Mouse (Mus musculus) liver, embryonic 14.5 days (tissue): ENCODE measurements around the gene Unc80. TPM values are rescaled to one million over a fixed set of nuclear protein-coding genes. Genes with fewer than 3 reads are reported as not detected.

Experiments
- ATAC-seq: fragments of 200-750 bp; cut with Nextera tagmentation; 2 replicates; pipeline ENCODE4 v1.8.0; 2017; ENCODE audit warnings: moderate number of reproducible peaks, mild to moderate bottlenecking, moderate library complexity; ENCODE audit not compliant: insufficient read depth
- DNase-seq, 3 experiments: peaks; one replicate each; pipeline ENCODE4 v3.0.0-alpha.2; 2012 to 2013; ENCODE audit warnings: low read depth in 3 of 3, low spot score in 3 of 3
- H3K27ac ChIP-seq: fragments of 300-500 bp; sonication (generic); 2 replicates; pipeline ENCODE4 v1.5.1; 2014; ENCODE audit warnings: moderate library complexity, mild to moderate bottlenecking, control low read depth, inconsistent platforms
- H3K27me3 ChIP-seq: fragments of 300-500 bp; sonication (generic); 2 replicates; pipeline ENCODE4 v1.6.1; 2014; ENCODE audit warnings: mild to moderate bottlenecking, low read length, moderate library complexity; ENCODE audit not compliant: control insufficient read depth, insufficient read depth
- H3K36me3 ChIP-seq: fragments of 300-500 bp; sonication (generic); replicated peaks from 2 replicates; pipeline ENCODE4 v1.6.1; 2014; ENCODE audit warnings: low read depth; ENCODE audit not compliant: control insufficient read depth, insufficient read depth
- H3K4me1 ChIP-seq, 2 experiments: fragments of 200-500 bp in 1 of 2; fragments of 300-500 bp in 1 of 2; sonication (generic) in 1 of 2; replicated peaks; 2 replicates each; pipeline ENCODE4 v1.6.1; 2012 to 2014; ENCODE audit warnings: antibody characterized with exemption in 1 of 2, inconsistent platforms in 1 of 2, low read length in 1 of 2; ENCODE audit not compliant: control insufficient read depth in 2 of 2, insufficient read depth in 2 of 2
- H3K4me2 ChIP-seq: fragments of 300-500 bp; sonication (generic); 2 replicates; pipeline ENCODE4 v1.6.1; 2014; ENCODE audit warnings: low read depth, mild to moderate bottlenecking, control low read depth, moderate library complexity
- H3K4me3 ChIP-seq, 2 experiments: fragments of 200-500 bp in 1 of 2; fragments of 300-500 bp in 1 of 2; sonication (generic) in 1 of 2; 2 replicates each; pipeline ENCODE4 v1.5.1; 2012 to 2014; ENCODE audit warnings: low read depth in 2 of 2, low read length in 2 of 2, mild to moderate bottlenecking in 2 of 2, control low read depth in 1 of 2, inconsistent platforms in 1 of 2, moderate library complexity in 1 of 2; ENCODE audit not compliant: insufficient read depth in 1 of 2
- H3K9ac ChIP-seq: fragments of 300-500 bp; sonication (generic); replicated peaks from 2 replicates; pipeline ENCODE4 v1.6.1; 2014; ENCODE audit warnings: mild to moderate bottlenecking, control low read depth, moderate library complexity
- H3K9me3 ChIP-seq: fragments of 300-500 bp; sonication (generic); 2 replicates; pipeline ENCODE4 v1.6.1; 2016; ENCODE audit warnings: low read length, mixed read lengths; ENCODE audit not compliant: control insufficient read depth
- CTCF ChIP-seq: IDR thresholded peaks from 2 replicates; pipeline ENCODE4 v1.5.1; 2016; ENCODE audit warnings: antibody characterized with exemption, low read depth, control low read depth
- EP300 ChIP-seq: IDR thresholded peaks from 2 replicates; pipeline ENCODE4 v1.6.1; 2016; ENCODE audit warnings: antibody characterized with exemption, low read depth
- WGBS: fragments of 180-500 bp; shearing (Covaris S2); extraction: QIAGEN DNeasy Blood & Tissue Kit; methylation state at CpG from one replicate; pipeline ENCODE4 v1.1.7; 2014; ENCODE audit not compliant: insufficient replicate concordance; 5-methylcytosine and 5-hydroxymethylcytosine counted together
- polyA plus RNA-seq, 2 experiments: library from polyadenylated mRNA; depleted of rRNA in 1 of 2; stranded (reverse) in 1 of 2; unstranded in 1 of 2; fragments of >200 nt; fragmentation: Nextera tagmentation in 1 of 2; extraction: Ambion mirVana in 1 of 2; gene quantifications; 2 replicates each; pipeline versions ENCODE4 v1.2.1 to v1.2.3; 2012 to 2014

Unc80 gene
- polyA plus RNA-seq, 2 experiments, result 0.01 TPM; not detected in 1

- Histone ChIP-seq H3K9me3 (no peaks in the 10 kb centered on the region), H3K4me3 (no peak overlapping the region), H3K27me3 (no peaks in the 10 kb centered on the region), H3K4me2 (no peak overlapping the region), H3K4me1 (no peaks in the 10 kb centered on the region), H3K27ac (no peak overlapping the region), H3K9ac (no peak overlapping the region), H3K36me3 (no peaks in the 10 kb centered on the region)
- ATAC-seq (no peak), DNase-seq (no peak)
- no peak for TF ChIP-seq EP300
- no peak for TF ChIP-seq CTCF
These were observed 129.1 kb downstream of the Unc80 start for GRCm38 (mm10) chr1:66597163-66597788.

GRCm38 (mm10) chr1:66608304-66608703 lies 140.1 kb downstream of the Unc80 start:
- H3K4me1 ChIP-seq, result no peaks in the 10 kb centered on the region
- WGBS, result 52% methylated on average over 4 of the region's 4 CpGs
- H3K4me3 ChIP-seq, result no peak overlapping the region
- no peak overlapping the region for H3K27ac ChIP-seq
- no peaks in the 10 kb centered on the region for H3K36me3 ChIP-seq
- ATAC-seq (no peak), DNase-seq (no peak)
- TF ChIP-seq CTCF, result no peak
- H3K9ac ChIP-seq, result no peak overlapping the region
- H3K27me3 ChIP-seq, result no peaks in the 10 kb centered on the region
- H3K4me2 ChIP-seq, result no peak overlapping the region
- no peaks in the 10 kb centered on the region for H3K9me3 ChIP-seq

DNA sequence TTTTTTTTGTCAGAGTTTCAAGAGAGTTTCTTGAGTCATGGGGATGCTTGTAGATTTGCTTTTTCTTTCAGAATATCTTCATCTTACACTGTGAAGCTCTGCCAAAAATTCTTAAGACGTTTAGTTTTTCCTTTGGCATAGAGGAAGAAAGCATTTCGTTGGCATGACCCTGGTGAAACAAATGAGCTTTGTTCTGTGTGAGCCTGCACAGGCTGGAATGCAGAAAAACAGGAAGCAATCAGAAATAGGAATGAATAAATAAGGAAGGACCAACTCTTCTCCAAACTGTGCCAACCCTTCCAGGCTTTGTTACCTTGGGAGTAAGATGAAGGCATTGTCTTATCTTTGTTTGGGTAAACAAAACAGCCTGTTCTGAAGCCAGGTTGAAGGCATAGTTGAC lies 149.0 kb downstream of the Unc80 start:
- DNase-seq (no peak), ATAC-seq (no peak)
- Histone ChIP-seq H3K9ac (no peak overlapping the region), H3K27ac (no peak overlapping the region), H3K4me1 (no peaks in the 10 kb centered on the region), H3K9me3 (no peaks in the 10 kb centered on the region), H3K4me2 (no peak overlapping the region), H3K4me3 (no peak overlapping the region), H3K27me3 (no peaks in the 10 kb centered on the region), H3K36me3 (no peaks in the 10 kb centered on the region)
- TF ChIP-seq EP300, result no peak
- no peak for TF ChIP-seq CTCF
- WGBS, result 16% methylated on average over 2 of the region's 2 CpGs

DNA sequence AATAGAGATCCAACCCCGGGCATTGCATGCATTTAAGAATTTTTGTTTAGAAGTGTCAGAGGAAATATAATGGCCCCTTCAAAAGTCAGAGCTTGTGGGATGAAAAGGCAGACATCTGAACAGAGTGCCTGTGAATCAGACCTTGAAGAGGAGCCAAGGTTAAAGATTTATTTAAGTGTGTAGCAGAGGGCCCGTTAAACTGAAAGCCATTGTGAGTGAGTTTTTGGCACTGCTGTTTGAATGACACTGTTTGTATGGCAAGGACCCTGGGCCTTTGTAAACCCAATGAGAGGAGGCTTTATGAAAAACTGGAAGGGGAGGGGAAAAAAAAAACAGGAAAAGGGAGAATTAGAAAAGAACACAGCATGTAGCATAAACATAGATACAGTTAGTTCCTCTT lies 170.0 kb downstream of the Unc80 start:
- Histone ChIP-seq H3K27ac (no peak overlapping the region), H3K27me3 (no peaks in the 10 kb centered on the region), H3K4me1 (no peaks in the 10 kb centered on the region), H3K4me3 (no peak overlapping the region), H3K36me3 (no peaks in the 10 kb centered on the region), H3K9ac (no peak overlapping the region), H3K4me2 (no peak overlapping the region), H3K9me3 (no peaks in the 10 kb centered on the region)
- WGBS, result 61% methylated on average over 2 of the region's 2 CpGs
- ATAC-seq (no peak), DNase-seq (no peak)
- TF ChIP-seq CTCF, result no peak
- TF ChIP-seq EP300, result no peak

DNA sequence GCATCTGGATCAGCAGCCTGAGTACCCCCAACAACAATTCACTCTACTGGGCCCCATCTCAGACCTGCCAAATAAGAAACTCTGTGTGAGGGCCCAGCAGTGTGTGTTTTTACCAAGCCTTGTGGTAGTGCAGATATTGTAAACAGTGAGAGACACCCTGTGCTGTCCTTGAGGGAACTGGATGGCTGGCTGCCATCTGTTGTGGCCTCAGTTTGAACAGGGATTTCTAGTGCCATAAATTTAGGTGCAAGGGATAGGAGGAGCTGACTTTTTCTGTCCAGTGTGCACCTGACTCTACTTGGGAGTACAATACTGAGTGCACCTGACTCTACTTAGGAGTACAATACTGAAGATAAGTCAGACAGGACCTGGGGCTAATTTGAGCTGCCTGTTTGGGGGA lies 178.7 kb downstream of the Unc80 start:
- DNase-seq (no peak), ATAC-seq (no peak)
- TF ChIP-seq CTCF, result no peak
- TF ChIP-seq EP300, result no peak
- Histone ChIP-seq H3K27ac (no peak overlapping the region), H3K4me3 (no peak overlapping the region), H3K4me1 (no peaks in the 10 kb centered on the region), H3K36me3 (no peaks in the 10 kb centered on the region), H3K9ac (no peak overlapping the region), H3K27me3 (no peaks in the 10 kb centered on the region), H3K4me2 (no peak overlapping the region), H3K9me3 (no peaks in the 10 kb centered on the region)
